Mouse (Mus musculus) lung, postnatal 36 days (tissue): Measurements from ENCODE around the gene Cd81.

Source experiments
- DNase-seq: peaks from one replicate; pipeline ENCODE4 v3.0.0; 2022; ENCODE audit warnings: mixed read lengths

The Cd81 gene

DNA sequence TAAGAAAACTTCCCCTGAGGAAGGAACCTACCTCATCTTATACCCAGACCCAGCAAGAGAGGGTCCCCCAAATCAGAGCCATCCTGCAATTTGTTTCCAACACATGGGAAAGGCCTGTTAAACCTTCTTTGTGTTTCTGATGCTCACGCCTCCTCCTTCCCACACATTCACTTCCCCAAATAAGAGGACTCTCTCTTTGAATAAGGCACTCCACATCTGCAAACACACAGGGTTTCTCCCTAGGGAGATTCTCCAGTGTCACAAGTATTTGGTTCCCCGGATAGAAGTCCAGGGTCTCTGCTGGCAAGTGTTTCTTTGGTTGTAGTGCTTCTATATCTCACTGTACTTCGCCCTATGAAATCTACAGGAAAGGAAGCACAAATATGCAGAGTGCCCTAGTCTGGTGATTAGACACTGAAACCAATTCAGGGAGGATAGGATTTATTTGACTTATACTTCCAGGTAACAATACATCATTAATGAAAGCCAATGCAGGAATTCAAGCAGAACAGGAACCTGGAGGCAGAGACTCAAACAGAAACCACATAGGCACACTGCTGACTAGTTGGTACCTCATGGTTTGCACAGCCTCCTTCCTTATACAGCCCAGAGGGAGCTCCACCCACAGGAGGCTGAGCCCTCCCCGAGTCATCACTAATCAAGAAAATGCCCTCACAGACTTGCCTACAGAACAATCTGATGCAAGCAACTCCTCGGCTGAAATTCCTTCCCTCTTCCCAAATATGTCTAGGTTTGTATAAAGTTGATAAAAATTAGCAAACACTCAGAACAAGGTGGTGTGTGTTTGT, 31.0 kb upstream of the Cd81 start:
- no peak for DNase-seq

DNA sequence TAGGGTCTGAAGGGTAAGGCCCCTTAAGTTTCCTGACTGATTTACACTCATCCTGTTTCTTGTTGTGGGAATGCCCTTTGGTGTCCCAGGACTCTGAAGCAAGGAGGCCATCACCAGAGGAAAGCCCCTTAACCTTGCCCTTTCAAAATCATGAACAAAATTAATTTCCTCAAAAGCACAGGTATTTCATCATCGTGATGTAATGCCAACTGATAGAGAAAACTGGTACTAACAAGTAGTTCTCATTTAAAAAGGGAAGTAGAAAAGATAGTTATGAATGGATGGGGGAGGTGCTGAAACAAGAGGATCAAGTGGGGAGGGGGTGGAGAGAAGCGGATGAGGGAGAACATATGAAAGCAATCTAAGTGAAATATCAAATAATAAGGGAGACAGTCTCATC, 29.0 kb upstream of the Cd81 start:
- no peak for DNase-seq

DNA sequence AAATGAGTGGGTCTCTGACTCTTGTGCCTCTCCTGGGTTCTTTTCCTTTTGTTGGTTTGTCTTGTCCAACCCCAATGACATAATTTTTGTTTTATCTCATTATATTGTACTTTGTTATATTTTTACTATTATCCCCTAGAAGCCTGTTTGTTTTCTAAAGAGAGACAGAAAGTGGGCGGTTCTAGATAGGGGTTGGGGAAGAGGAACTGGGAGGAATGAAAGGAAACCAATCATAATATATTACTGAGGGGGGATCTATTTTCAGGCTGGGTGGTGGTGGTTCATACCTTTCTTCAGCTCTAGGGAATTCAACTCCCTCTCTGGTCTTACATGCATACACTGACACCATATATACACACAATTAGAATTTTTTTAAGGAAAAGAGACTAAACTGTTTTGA, 28.2 kb upstream of the Cd81 start:
- no peak for DNase-seq

DNA sequence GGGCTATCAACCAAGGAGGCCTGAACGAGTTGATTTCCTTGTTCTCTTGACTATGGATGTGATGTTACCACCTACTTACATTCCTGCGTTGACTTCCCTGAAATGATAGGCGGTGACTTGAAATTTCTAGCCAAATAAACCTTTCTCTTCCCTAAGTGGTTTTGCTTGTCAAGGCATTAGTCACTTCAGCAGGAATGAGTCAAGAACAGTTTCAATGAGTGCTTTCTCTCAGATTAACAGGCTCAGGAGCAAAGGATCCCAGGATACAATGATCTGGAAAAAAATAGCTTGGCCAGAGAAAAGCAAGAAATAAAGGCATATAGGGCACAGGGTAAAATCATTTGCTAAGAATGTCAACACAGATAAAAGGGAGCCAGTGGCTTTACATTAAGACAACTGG, 27.0 kb upstream of the Cd81 start:
- DNase-seq = no peak

DNA sequence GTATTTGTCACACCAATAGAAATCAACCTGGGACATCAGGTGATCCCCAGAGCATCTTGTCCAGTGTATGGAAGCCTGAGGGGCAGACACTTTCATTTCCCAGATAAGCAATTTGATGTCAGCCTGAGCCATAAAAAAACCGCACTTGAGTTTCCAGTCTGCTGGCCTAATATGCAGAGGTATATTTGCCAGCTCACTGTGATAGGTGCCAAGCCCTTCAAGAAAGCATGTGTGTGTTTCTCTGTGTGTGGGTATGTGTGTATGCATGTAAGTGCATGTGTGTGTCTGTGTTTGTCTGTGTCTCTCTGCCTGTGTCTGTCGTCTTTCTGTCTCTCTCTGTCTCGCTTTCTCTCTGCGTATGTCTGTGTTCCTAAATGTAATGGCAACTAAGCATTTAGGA, 25.3 kb upstream of the Cd81 start:
- DNase-seq = no peak

DNA sequence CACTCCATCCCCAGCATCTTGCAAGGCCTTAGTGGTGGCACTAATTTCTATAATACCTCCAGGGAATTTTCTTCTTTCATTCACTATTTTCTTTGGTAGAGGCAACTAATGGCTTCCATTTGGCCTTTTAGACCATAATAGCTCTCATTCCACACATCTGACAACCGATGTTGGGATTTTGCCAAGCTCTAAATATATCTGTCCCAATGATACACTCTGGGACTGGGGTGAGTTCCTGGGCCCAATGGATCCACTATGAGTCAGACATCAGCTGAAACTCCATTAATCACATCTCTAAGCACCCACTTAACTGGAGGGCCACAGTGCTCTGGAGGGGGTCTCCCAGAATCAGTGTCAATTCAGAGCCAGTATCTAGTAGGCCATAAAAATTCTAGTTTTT, 20.7 kb upstream of the Cd81 start:
- DNase-seq = no peak

DNA sequence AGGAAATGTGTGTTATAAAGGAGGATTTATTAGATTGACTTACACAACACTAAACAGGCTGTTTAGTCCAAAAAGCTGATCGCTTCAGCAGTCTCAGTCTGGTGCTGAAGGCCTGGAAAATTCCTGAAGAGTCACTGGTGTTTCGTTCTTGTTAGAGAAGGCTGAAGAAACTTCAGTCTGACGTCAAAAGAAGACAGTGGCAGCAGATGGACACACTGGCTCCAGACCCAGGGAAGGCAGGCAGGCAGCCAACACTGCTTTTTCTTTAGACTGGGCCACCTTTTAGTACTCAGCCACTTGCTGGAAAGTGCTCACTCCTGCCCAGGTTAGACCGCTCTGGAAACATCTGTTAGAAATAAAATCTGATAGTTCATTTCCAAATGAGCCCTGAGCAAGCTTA, 19.0 kb upstream of the Cd81 start:
- no peak for DNase-seq

DNA sequence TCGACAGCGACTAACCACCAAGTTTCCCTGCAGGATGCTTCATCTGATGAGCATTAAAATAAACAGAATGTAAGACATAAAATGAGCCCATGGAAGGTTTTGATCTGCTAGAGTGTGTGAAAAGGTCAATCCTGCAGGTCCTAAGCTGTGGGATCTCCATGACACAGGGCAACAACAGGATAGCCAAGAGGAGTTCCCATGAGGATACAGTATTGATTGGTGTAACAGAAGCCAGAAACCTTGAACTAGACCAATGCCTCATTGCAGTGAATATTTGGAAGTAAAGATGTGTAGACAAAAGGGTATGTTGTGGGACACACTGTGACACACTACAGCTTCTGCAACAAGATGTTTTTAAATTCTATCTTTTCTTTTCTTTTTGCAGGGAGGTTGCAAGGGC, 18.4 kb upstream of the Cd81 start:
- no peak for DNase-seq

DNA sequence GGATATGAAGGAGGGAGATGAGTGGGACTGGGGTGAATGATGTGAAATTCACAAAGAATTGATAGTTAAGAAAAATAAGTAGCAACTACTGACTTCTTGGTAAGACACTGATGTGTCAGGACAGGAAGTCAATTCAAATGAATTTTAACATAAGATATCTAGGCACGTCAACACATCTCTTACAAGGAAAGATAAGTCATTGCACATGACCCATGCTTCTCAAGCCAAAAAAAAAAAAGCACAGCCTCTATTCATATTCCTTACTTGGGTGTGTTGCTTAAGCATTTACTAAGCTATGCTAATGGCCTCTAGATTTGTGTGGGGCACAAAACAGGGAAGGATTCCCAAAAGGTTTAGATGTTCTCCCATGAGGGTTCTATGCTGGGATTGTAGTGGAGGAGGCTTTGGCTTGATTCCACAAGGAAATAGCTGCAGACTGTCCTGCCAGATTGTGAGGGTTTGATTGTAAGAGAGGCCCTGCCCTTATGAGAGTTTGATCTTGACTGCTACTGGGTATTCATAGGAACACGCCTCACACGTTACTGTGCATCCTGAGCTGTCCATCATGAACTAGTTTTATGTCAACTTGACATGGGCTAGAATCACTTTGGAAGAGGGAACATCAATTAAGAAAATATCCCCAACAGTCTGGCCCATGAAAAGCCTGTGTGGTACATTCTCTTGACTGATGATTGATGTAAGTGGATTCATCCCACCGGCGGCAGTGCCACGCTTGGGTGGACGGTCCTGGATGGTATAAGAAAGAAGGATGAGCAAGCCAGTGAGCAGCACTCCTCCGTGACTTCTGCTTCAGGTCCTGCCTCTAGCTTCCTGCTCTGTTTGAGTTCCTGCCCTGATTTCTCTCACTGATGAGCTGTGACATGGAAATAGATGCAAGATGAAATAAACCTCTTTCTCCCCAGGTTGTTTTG, 17.8 kb upstream of the Cd81 start:
- DNase-seq = no peak

DNA sequence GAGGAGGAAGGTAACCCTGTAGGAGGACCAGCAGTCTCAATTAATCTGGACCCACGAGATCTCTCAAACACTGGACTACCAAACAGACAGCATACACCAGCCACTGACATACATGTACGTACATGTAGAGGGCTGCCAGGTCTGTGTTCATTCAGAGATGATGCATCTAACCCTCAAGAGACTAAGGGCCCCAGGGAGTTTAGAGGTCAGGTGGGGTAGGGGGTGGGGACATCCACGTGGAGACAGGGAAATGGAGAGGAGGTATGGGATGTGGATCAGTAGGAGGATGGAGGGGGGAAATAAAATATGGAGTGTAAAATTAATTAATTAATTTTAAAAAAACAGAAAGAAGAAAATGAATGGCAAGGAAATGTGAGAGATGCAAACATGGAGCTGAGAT, 15.8 kb upstream of the Cd81 start:
- no peak for DNase-seq

DNA sequence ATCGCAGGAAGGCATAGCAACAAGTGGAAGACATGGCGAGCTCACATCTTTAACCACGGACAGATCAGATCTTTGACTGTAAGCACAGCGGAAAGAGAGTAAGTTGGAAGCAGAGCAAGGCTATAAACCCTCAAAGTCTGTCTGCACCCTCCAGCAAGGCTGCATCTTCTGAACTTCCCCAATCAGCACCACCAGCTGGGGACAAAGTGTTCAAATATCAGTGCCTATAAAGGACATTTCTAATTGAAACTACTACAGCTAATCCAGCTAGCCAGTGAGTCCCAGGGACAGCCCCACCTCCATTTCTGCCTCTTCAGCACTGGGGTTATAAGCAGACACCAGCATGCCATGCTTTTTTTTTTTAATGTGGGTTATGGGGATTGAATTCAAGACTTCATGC, 15.2 kb upstream of the Cd81 start:
- DNase-seq = no peak

DNA sequence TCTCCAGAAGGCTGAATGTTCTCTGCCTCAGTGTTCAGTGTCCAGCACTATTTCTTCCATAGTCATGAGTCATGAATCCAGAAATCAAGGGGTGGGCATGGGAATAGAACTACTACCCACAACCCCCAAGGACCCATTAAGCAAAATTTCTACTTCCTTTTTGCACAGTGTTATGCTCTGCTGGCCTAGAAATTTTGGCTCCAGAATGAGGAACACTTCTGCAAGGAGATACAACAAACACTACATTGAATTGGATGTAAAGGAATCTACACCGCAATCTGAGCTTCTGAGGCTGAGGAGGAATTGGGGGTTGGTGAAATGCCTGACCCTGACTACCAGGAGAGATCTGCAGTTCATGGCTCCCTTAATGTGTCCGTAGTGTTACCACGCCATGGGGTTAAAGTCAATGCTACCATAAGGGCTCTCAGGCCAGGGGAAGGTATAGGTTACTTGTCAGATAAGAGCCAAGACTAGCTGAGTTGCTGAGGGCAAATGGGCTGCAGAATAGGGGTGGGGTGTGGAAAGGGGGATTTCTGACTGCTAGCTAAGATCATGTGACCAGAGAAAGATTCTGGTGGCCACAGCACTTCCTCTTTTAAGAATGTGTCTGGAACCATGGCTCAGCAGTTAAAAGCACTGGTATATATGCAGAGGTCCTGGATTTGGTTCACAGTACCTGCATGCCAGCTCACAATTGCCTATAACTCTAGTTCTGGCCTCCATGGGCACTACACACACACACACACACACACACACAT, 14.2 kb upstream of the Cd81 start:
- DNase-seq = peak; percentile 45

DNA sequence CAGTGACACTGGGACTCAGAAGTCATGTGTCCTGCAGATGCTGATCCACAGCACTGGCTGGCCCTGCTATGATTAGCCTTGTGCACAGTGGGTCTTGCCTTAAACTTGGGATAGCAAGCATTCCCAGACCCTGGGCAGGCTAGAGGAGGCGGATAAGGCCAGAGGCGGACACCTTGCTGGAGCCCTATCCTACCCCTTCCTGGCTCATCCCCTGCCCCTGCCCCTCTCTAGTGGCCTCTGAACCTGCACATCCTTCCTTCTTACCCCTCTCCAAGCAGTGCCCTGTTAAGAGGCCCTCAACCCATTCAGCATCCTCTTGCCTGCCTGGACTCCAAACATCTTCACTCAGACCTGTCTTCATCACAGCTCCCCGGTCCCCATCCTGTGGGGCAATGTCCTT, 12.0 kb upstream of the Cd81 start:
- DNase-seq = no peak

DNA sequence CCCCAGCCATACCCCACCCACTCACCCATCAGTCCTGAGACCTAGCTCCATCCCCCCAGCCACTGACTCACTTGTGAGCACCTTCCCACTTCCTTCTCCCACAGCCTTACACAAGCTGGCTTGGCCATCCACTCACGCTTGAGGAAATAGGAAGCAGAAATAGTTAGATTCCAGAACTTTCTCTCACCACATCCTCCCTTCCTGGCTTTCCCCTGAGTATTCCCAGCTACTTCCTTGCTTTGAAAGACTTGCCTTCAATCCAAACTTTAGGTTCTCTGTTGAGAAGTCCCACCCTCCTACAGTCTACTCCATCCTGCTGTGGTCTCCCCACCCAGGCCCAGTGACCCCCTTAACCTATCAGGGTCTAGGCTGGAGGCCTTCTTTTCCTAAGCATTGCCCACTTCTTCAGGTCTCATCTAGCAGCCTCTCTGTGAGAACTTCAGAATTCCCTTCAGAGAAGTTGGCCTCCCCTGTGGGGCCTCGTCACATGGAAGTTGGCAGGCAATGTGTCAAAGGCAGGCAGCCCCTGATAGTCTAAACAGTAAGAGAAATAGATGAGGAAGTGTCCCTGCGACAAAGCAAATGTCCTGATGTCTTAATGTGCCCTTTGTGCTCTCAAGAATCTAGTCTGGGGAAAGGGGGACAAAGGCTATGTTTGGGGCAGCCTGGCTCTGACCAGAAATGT, 11.3 kb upstream of the Cd81 start:
- peak; percentile 44 for DNase-seq

DNA sequence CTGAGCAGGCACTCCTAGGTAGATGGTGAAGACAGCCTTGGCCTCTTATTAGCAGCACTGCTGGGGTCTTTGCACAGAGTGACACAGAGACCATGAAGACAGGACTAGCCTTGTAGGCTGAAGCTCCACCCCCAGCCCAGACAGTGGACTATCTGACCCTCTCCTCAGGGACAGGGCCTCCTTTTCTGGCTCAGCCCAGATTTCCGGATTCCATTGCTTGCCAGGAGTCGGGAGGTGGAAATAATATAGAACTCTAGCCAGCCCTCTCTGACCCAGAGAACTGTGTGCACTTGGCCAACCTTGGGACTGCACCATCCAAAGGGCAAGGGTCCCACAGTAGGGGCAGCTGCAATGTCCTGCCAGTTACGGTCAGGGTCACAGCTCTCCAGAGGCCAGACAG, 10.4 kb upstream of the Cd81 start:
- peak; percentile 81 for DNase-seq

DNA sequence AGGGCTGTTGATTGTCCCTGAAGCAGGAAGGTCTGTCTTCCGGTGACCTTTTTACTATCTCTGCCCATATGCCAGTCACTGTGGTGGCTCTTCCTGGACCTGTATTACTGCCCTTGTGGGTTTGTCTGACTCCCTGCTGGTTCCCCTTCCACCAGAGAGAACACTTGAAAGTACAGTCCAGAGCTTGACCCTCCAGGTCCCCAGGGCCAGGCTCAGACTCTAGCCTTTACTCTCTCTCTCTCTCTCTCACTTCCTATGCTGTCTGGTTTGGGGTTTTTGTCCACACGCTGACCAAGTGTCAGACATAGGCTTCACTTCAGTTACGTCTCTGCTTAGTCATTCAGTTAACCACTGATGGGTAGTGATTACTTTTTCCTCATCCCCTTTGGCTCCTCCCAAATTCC, 9.6 kb upstream of the Cd81 start:
- no peak for DNase-seq

DNA sequence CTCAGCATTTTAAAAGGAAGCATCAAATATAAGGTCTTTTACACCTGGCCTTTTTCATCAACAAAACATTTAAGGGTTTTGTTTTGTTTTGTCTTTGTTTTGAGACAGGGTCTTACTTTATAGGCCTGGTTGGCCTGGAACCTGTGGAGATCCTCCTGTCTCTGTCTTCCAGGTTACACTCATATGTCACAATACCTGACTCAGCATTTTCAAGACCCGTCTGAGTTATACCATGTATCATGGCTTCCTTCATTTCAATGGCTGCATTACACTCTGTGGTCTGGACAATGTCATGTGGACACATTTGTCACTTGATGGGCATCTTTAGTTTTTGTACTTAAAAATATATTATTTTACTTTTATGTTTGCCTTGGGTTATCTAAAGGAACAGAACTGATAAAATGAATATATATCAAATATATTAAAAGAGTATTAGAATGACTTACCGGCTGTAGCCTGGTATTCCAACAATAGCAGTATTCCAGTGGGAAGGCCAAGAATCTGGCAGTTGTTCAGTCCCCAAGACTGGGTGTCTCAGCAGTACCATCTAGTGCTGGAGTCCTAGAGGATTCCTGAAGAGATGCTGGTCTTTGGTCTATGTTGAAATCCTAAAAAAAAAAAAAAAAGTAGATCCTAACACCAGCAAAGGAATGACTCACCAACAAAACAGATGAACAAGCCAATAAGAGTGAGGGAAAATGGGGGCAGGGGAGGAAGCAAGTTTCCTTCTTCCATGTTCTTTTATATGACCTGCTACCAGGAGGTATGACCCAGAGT, 8.3 kb upstream of the Cd81 start:
- no peak for DNase-seq

DNA sequence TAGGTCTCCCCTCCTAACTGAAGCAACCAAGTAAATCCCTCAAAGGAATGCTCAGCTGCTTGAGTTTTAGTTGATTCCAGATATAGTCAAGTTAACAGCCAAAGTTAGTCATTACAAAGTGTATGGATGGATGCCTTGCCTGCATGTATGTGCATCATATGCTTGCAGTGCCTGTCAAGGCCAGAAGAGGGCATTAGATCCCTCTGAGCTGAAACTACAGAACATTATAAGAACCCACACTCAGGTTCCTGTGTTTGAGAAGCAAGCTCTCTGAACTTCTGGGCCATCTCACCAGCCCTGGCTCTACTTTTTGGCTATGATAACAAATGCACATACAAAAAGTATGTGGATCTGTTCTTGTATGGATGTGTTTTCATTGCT, 7.7 kb upstream of the Cd81 start:
- DNase-seq = no peak

DNA sequence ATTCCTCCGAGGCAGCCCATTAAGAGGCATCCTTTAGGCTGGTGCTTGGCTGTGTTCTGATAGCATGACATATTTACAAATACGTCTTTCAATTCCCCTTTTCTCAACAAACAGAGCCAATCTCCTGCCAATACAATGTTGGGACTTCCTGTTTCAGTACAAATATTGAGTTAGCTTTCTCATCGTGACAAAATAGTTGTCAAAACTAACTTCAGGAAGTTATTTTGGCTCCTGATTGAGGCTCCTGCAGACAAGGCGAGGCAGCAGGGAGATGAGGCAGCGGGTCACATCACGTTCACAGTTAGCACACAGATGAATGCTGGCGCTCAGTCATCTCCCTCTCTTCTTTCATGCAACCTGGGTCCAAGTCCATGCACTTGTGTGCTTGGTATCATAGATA, 6.2 kb upstream of the Cd81 start:
- peak; percentile 36 for DNase-seq

DNA sequence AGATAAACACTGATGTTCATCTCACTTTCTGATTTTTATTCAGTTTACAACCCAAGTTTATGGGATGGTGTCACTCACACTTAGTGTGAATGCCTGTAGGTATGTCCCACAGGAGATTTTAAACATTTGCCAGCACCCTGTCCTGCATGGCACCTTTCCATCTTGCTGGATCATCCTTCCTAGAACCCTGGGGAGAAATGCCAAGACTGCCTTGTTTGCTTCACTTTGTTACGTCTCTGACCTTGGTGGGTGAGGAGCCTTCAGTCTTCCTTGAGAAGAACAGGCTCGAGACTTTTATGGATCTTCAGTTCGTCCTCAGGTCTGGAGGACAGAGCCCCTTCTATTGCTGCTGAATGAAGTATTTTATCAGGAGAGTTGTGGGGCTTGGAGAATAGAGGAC, 3.2 kb upstream of the Cd81 start:
- no peak for DNase-seq

DNA sequence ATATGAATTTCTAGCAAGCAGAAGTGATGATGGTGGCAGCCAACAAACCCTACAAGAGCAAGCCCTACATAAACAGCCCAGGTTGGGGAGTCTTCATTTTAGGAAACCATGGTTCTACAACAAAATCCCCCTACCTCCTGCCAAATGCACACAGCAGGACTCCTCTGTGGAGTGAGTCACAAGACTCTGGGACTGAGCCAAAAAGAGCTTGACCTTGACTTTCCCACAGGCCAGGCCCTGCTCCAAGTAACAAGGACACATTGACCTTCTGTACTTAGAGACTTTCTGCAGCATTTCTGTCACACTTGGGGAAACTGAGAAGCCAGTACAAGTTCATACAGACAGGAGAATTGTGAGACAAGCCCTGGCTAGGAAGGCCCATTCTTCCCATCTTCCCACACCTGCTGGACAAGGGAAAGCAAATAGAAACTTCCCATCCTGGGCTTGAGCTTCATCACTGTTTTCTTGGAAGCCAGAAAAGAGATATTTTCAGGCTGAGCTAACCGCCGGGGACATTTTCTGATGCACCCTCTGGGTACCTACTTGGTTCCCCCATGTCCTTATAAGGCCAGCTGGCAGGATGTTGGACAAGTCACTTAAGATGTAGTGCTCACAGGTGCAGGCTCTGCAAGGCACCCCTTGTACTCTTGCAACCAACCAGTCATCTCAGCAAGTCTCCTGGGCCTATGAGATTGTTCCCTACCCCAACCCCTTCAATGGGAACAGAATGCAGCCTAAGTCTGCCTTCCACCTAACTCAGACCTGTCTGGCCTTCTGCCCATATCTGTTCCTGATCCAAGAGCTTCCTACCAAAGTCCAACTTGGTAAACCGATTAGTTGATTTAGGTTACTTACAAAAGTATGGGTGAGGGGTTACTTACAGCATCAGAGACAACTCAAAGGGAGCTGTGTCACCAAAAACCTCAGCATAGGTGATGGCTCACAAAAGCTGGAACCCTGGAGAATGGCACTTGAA, 2.4 kb upstream of the Cd81 start:
- DNase-seq = peak; percentile 75
